Mouse (Mus musculus) thymus, postnatal 14 days (tissue): ENCODE results near the gene Pip5k1c.

Experiments used
- DNase-seq: peaks from one replicate; pipeline ENCODE4 v3.0.0; 2021

The Pip5k1c gene

DNA sequence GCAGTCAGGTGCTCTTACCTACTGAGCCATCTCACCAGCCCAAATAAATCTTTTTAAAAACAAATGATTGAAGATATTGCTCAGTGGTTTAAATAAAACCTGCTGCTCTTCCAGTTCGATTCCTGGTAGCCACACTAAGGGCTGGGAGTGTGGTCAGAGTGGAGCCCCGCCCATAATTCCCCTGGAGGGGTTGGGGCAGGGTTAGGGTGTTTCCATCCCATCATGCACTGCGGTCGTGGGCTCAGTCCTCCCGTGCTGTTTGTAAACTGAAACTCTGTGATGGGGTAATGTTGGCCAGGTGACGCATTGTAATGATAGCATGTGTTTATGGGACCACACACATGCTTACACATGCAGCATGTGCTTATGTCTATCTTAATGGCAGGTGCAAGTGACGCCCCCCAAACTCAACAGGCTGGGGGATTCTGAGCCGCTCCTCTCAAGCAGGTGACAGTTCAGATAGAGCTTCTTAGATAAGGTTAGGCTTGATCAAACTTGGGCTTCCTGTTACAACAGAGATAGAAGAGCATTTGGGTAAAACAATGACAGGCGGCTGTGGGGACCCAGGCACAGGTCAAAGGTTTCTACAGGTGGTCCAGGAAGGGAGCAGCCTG, 59.0 kb downstream of the Pip5k1c start:
- peak; percentile 81 for DNase-seq

DNA sequence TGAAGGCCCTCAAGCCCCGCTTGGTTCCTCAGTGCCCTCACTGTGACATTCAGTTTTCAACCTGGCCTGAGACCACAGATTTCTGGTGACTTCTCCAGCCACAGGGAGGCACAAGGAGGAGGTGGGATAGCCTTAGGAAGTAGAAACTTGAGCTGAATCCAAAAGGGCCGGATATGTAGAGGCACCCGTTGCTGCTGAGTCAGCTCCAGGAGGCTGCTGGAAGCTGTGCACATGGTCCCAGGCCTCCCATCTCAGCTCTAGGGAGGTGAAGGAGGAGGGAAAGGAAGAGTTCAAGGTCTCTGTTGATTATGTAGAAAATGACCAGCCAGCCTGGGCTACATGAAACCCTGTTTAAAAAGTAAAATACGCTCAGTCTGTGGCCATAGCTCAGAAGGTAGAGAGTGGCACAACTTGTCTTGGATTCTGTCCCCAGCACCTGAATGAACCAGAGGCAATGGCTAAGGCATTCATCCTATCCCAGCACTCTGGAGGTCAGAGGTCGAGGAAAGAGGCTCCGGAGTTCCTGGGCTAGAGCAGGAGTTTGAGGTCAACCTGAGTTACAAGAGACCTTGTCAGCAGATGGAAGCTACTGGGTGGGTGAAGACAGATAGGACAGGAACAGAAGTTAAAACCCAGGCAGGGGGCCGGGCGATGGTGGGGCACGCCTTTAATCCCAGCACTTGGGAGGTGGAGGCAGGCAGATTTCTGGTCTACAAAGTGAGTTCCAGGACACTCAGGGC, 62.1 kb downstream of the Pip5k1c start:
- no peak for DNase-seq

DNA sequence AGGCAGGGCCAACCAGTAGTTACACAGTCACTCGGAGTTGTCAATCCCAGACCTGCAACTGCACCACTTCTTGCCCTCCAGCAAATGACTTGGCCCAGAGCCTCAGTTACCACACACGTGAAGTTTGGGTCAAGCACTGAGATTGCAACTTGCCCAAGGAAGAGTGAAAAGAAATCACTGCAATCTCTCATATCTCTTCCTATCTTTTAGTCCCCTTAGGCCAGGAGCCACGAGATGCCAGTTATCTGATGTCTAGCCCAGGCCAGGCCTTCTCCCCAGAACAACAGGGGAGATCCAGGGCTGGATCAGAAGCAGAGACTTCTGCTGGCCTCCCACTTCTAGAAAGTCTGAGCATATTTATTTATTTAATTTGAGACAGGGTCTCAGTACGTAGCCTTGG, 62.8 kb downstream of the Pip5k1c start:
- no peak for DNase-seq

GRCm38 (mm10) chr10:81356352-81356990, 63.7 kb downstream of the Pip5k1c start:
- no peak for DNase-seq

GRCm38 (mm10) chr10:81356991-81357844, 64.5 kb downstream of the Pip5k1c start, which contains the start of gene Mfsd12:
Mfsd12 (plus strand) TSS chr10:81357491.
- DNase-seq: peak; percentile 93

DNA sequence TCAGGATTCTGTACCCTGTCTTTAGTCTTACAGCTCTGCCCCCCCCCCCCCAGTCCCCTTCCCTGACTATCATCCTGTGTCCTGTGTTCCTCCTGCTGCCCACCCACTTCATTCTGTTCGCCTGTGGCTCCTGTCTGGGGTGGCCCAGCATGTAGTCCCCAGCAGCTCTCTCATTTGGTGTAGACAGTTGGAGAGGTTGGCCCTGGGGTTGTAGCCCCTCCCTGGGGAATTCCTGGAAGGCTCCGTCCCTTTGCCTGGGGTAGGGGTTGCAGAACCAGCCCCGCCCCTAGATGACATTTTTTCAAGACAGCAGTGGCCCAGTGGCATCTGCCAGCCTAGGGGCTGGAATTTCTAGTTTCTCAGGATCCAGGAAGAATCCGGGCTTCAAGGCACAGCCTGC, 65.4 kb downstream of the Pip5k1c start:
- no peak for DNase-seq

GRCm38 (mm10) chr10:81358841-81359240, 66.1 kb downstream of the Pip5k1c start:
- DNase-seq: no peak

DNA sequence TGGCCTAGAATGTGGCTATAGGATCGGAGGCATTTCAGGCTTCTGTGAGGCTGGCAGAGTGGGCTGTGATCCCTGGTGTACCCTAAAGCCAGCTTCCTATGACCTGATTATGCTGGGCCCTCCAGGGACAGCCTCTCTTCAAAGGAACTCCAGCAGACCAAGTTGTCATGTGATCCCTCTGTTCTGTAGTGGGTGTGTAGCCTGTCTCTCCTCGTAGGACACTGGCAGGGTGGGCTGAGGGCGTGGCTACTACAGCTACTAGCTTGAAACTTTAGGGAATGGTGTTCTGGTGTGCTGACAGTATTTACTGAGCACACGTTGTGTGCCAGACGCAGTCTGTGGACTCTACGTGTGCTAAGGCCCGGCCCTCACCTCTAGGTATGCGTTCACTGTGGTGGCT, 68.0 kb downstream of the Pip5k1c start:
- no peak for DNase-seq

GRCm38 (mm10) chr10:81362336-81362949, 69.7 kb downstream of the Pip5k1c start:
- DNase-seq: no peak

GRCm38 (mm10) chr10:81363436-81364346, 70.9 kb downstream of the Pip5k1c start:
- DNase-seq: no peak

GRCm38 (mm10) chr10:81364666-81365065, 71.9 kb downstream of the Pip5k1c start:
- no peak for DNase-seq

DNA sequence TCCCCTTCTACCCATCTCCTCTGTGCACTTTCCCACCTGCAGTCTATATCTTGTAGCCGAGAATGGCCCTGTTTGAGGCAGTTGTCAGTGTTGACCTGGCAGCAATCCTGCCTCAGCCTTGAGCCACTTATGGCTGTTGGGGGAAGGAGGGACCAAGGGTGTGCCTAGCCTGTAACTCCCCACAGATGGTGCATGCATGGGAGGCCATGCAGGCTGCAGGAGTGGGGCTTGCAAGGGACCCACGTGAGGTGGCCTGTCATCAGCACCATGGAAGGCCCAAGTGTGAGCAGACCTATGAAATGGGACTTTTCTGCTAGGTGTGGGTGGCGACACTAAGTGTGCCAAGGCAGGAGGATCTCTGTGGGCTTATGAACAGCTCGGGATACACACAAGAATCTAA, 72.3 kb downstream of the Pip5k1c start:
- no peak for DNase-seq

DNA sequence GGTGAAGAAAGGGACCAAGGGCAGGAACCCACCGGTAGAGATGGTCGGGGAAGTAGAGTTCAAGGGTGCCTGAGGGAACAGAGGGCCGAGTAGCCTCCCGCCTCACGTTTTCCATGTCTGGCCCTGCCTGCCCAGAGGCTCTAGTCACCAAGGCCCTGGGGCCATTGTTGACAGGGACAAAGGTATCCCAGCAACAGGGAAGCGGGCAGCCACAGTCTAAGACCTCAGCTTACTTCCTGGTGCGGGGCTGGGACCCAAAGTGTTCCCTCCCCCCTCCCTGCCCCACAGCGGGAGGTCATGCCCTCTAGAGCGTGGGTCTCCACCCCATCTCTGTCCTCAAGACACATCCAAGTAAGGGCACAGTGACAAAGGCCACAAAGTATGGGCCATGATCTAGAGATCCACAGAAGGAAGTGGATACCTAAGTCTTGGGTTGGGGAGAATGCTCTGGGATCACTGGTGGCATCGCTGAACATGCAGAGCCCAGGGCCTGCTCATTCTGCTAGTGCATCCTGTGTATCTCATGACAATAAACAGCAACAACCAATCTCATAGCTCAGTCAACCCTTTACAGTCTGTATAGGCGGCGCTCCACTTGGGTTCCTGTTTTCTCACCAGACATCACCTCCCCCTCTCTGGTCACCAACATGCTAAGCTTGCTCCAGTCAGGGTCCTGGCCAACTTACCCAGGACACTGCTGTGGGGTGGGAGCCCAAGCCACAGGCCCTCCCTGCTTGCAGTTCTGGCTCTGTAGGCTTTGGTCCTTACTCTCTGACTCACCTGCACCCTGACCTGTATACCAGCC, 73.1 kb downstream of the Pip5k1c start, which contains the start of gene 4930404N11Rik:
Gene 4930404N11Rik (minus strand): TSS at position 145 of the 805 bp plus-strand sequence.
- no peak for DNase-seq

- DNase-seq: no peak
These were observed 73.9 kb downstream of the Pip5k1c start for GRCm38 (mm10) chr10:81366477-81367206.

GRCm38 (mm10) chr10:81367207-81367495, 74.4 kb downstream of the Pip5k1c start:
- no peak for DNase-seq
